Mouse (Mus musculus) right cerebral cortex, postnatal 25 days (tissue): ENCODE measurements at regions not wholly inside any gene's neighbourhood (a gene's known extent, or its start where the extent isn't known, plus 50 kb on each side); places are given as distances from the start of the nearest gene placed in this dataset.

ENCODE experiments used
- DNase-seq: peaks from one replicate; pipeline ENCODE4 v3.0.0; 2022

GRCm38 (mm10) chr9:87326374-87327295 is 71.3 kb upstream of the Cep162 start:
- no peak for DNase-seq

DNA sequence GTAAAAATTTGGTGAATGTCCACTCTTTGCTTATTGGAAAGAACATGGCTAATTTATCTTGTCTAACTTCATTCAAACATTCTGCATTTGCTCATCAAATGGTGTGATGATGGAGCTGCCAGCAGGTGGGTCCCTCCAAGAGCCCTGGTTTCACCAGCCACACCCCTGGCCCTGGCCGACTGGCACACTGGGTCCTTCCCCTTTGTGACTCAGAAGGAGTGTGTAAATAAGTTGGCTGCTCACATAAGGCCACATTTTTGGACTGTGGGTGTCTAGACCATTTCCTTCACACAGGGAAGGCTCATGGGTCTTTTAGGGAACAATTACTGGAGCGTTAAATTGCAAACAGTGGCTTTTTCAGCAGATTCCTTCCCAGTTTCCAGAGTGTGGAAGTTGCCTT is 68.4 kb upstream of the Cep162 start:
- DNase-seq, result no peak

- DNase-seq, result no peak
These were observed 65.4 kb upstream of the Cep162 start for GRCm38 (mm10) chr9:87320758-87321157.

DNA sequence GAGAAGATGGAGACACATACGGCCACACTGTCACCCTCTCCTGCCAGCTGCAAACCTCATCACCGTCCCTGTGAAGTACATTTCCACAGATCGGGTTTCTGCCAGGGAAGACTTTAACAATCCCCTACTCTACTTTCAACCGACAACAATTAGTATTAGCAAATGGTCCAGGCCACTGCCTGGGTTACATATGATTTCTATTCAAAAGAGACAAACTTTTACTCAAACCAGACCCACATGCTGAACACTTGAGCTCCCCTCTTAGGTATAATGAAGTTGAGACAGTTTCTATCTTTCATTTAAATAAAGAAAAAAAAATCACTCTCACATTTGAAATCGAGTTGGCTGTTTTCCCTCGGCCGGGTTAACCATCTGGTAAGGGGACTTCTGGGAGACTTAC is 63.4 kb upstream of the Cep162 start:
- no peak for DNase-seq

GRCm38 (mm10) chr9:87310150-87310549 is 54.8 kb upstream of the Cep162 start:
- DNase-seq, result no peak
